Mouse (Mus musculus) layer of hippocampus, adult 9-11 months (tissue): ENCODE data around the gene H3f3a.

Experiments
- DNase-seq: peaks from one replicate; pipeline ENCODE4 v3.0.0; 2022

H3f3a gene

GRCm38 (mm10) chr1:180757252-180757955 is 56.3 kb downstream of the H3f3a start:
- no peak for DNase-seq

- no peak for DNase-seq
Measured at GRCm38 (mm10) chr1:180756711-180757110, 57.0 kb downstream of the H3f3a start.

GRCm38 (mm10) chr1:180754376-180754775 is 59.4 kb downstream of the H3f3a start:
- no peak for DNase-seq

GRCm38 (mm10) chr1:180752115-180752514 is 61.6 kb downstream of the H3f3a start:
- DNase-seq = no peak
